Mouse (Mus musculus) lung, postnatal 10 days (tissue): ENCODE data around the gene Ang.
A peak's percentile ranks its signal among the peaks of the same experiment; 100 is the strongest.

ENCODE experiments used
- DNase-seq: peaks from one replicate; pipeline ENCODE4 v3.0.0; 2021

Gene Ang

GRCm38 (mm10) chr14:51088970-51089673, 1.8 kb upstream of the Ang start:
- DNase-seq: peak; percentile 97

GRCm38 (mm10) chr14:51089674-51090076, 1.3 kb upstream of the Ang start:
- DNase-seq: no peak

- DNase-seq: peak; percentile 88
Observed at GRCm38 (mm10) chr14:51090077-51090781, 721 bp upstream of the Ang start.

- DNase-seq: no peak
Observed at GRCm38 (mm10) chr14:51092073-51092620, 1.2 kb downstream of the Ang start.

- DNase-seq: no peak
Observed at GRCm38 (mm10) chr14:51093496-51093895, 2.5 kb downstream of the Ang start.

GRCm38 (mm10) chr14:51094096-51094875, 3.3 kb downstream of the Ang start:
- DNase-seq: no peak

- DNase-seq: no peak
Observed at GRCm38 (mm10) chr14:51094921-51095320, 4.0 kb downstream of the Ang start.

GRCm38 (mm10) chr14:51095736-51096524, 5.0 kb downstream of the Ang start:
- DNase-seq: peak; percentile 36

GRCm38 (mm10) chr14:51098300-51098699, 7.3 kb downstream of the Ang start:
- DNase-seq: peak; percentile 87

- DNase-seq: no peak
Observed at GRCm38 (mm10) chr14:51098921-51099320, 8.0 kb downstream of the Ang start.

- no peak for DNase-seq
Observed at GRCm38 (mm10) chr14:51101284-51101683, 10.3 kb downstream of the Ang start.

- peak; percentile 71 for DNase-seq
Observed at GRCm38 (mm10) chr14:51103217-51103616, 12.3 kb downstream of the Ang start.

- DNase-seq: no peak
Observed at GRCm38 (mm10) chr14:51104366-51104765, 13.4 kb downstream of the Ang start.

- DNase-seq: no peak
Observed at GRCm38 (mm10) chr14:51106449-51106967, 15.6 kb downstream of the Ang start.

- DNase-seq: no peak
Observed at GRCm38 (mm10) chr14:51111966-51112365, 21.0 kb downstream of the Ang start.

- DNase-seq: no peak
Observed at GRCm38 (mm10) chr14:51113476-51113875, 22.5 kb downstream of the Ang start.

- DNase-seq: no peak
Observed at GRCm38 (mm10) chr14:51113916-51114560, 23.1 kb downstream of the Ang start, which contains the start of gene Eddm3b. Eddm3b (plus strand) TSS chr14:51114426.

- no peak for DNase-seq
Observed at GRCm38 (mm10) chr14:51125684-51126083, 34.7 kb downstream of the Ang start.

GRCm38 (mm10) chr14:51127648-51128258, 36.8 kb downstream of the Ang start:
- no peak for DNase-seq

- DNase-seq: no peak
Observed at GRCm38 (mm10) chr14:51128775-51129623, 38.0 kb downstream of the Ang start.
